Mouse (Mus musculus): ENCODE measurements around the gene Dcaf15. TPM values are rescaled to one million over a fixed set of nuclear protein-coding genes. Genes with fewer than 3 reads are reported as not detected.

Dcaf15 gene
- polyA plus RNA-seq, 1 experiment from 2014 or later: 3.2 TPM

DNA sequence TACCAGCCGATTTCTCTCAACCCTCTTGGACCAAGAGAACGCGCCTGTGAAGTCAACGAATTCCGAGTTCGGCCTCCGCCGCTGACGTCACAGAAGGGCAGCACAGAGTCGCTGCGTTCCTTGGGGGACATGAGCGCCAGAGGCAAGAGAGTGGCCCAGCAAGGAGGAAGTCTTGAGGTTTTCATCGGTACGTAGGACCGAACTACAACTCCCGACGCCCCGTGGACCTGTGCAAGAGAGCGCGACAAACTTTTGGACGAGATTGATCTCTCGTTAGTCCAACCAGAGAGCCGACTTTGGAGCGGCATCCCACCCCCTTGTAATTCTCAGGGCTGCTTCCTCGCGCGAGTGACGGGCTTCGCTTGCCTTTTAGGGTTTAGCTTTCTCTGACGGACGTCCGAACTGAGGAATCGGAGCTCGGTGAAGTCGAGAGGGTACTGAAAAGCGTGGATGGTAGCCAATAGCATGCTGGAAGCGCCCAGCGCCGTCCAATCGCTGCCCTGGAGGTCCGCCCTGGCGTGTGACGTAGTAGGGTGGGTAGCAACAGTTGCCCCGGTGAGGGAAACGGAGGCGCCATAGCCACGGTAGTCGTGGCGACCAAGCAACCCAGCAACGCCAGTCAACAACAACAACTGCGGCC lies 38.2 kb downstream of the Dcaf15 start, which contains the start of gene Rfx1:
TSS of gene Rfx1 (plus strand) at position 544 of the 640 bp plus-strand sequence.
- Histone ChIP-seq H3K9me3 (replicated peaks) (no peaks in the 10 kb centered on the region), H3K27me3 (no peaks in the 10 kb centered on the region), H3K27ac (replicated peaks) (peak within 1 kb of the TSS; percentile 96), H3K4me2 (peak within 1 kb of the TSS; percentile 92), H3K4me1 (replicated peaks) (peaks cover 65% of the 10 kb centered on the region), H3K4me3 (replicated peaks) (peak within 1 kb of the TSS; percentile 74), H3K36me3 (replicated peaks) (no peaks in the 10 kb centered on the region), H3K9ac (peak within 1 kb of the TSS; percentile 76)
- peak; percentile 95 for ATAC-seq (ENCODE audit: insufficient read depth)
- under 1% methylated on average over 51 of the region's 51 CpGs for WGBS (ENCODE audit: insufficient replicate concordance)

DNA sequence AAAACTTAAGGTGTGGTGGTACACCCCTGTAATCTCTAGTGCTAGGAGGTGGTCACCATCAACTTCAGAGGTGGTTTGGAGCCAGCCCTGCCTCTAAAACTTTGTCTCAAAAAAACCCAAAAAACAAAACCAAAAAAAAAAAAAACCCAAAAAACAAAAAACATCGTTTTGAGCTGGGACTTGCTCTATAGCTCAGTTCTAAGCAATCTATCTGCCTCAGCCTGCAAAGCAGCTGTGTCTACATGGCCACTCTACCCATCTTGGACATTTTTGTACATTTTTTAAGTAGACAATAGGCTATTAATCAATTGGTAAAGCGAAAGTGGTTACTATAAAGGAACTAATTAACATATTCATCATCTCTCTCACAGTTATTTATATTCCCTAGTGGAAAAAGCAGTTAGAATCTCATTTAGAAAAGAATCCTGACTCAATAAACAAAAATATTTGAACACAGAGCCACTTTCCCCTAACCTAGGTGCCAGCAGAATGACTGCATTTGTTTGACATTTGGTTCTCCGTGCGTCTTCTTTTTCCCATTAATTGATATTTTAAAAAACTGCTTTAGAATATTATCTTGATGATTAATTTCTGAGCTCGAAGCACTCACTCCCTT lies 39.0 kb downstream of the Dcaf15 start:
- 15% methylated on average over 5 of the region's 5 CpGs for WGBS (ENCODE audit: insufficient replicate concordance)
- peak overlapping the region; percentile 96 for H3K27ac ChIP-seq (replicated peaks)
- no peaks in the 10 kb centered on the region for H3K27me3 ChIP-seq
- H3K4me1 ChIP-seq (replicated peaks): peaks cover 58% of the 10 kb centered on the region
- H3K36me3 ChIP-seq (replicated peaks): no peaks in the 10 kb centered on the region
- H3K9ac ChIP-seq: peak overlapping the region; percentile 76
- H3K4me2 ChIP-seq: peak overlapping the region; percentile 92
- H3K9me3 ChIP-seq (replicated peaks): no peaks in the 10 kb centered on the region
- no peak for ATAC-seq (ENCODE audit: insufficient read depth)
- peak overlapping the region; percentile 74 for H3K4me3 ChIP-seq (replicated peaks)

DNA sequence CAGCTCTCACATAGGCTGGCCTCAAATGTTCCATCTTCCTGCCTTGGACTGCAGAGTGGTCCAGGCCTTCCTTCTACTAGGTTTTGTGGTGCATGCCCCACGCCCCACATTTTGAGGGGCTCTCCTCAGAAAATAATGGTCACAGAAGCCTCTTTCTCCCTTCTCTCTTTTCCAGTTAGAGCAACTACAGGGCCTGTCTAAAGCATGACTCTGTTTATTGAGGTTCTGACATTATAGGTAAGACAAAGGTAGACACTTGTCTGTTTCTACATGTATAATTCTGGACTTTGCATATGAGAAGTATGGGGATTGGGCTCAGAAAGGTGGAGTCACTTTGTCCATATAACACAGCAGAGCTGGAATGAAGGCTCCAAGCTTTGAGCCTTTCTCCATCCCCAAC lies 39.5 kb downstream of the Dcaf15 start, which contains the start of gene Gm10643:
TSS of gene Gm10643 (minus strand) at position 101 of the 400 bp plus-strand sequence.
- no peaks in the 10 kb centered on the region for H3K9me3 ChIP-seq (replicated peaks)
- H3K36me3 ChIP-seq (replicated peaks): no peaks in the 10 kb centered on the region
- WGBS (ENCODE audit: insufficient replicate concordance): 85% methylated on average over 1 of the region's 1 CpGs
- H3K9ac ChIP-seq: peak within 1 kb of the TSS; percentile 76
- peak within 1 kb of the TSS; percentile 96 for H3K27ac ChIP-seq (replicated peaks)
- H3K4me2 ChIP-seq: peak within 1 kb of the TSS; percentile 92
- peaks cover 60% of the 10 kb centered on the region for H3K4me1 ChIP-seq (replicated peaks)
- H3K4me3 ChIP-seq (replicated peaks): peak within 1 kb of the TSS; percentile 74
- no peak for ATAC-seq (ENCODE audit: insufficient read depth)
- H3K27me3 ChIP-seq: no peaks in the 10 kb centered on the region

DNA sequence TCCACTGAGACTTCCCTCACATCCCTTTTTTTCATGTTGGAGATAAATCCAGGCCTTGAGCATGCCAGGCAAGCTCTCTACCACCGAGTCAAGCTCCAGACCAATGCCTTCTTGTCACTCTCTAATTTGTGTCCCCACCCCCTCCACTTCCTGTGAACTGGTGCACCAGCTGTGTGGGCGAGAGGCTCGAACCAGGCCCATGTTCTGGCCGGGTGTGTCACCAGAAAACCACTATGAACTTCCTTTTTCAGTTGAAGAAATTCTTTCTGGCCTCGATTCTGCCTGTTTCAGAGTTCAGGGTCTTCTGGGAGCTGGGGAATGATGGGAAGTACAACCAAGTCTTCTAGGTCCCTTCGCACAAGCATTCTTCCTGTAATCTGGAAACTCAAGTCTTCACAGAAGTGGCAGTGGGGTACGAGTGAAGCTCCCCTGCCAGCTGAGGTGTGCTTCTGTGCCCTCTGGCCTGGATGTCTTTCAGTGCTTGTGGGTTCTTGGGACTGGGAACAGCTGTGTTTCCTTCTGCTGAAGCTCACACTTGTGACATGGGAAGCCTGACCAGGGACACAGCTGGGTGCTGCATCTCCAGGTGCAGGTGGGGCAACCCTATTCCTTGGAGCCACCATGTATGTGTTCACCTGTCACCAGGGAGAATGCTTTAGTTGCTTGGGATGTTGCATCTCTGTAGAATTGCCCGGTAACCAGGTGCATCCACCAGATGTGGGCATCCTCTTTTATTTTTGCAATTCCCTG lies 40.5 kb downstream of the Dcaf15 start:
- Histone ChIP-seq H3K4me2 (no peak overlapping the region), H3K4me3 (replicated peaks) (no peak overlapping the region), H3K4me1 (replicated peaks) (peaks cover 50% of the 10 kb centered on the region), H3K27ac (replicated peaks) (peak overlapping the region; percentile 21; the same call in 1 of the 2 replicates), H3K9me3 (replicated peaks) (no peaks in the 10 kb centered on the region), H3K27me3 (no peaks in the 10 kb centered on the region), H3K36me3 (replicated peaks) (no peaks in the 10 kb centered on the region), H3K9ac (no peak overlapping the region)
- no peak for ATAC-seq (ENCODE audit: insufficient read depth)
- WGBS (ENCODE audit: insufficient replicate concordance): 26% methylated on average over 8 of the region's 8 CpGs

DNA sequence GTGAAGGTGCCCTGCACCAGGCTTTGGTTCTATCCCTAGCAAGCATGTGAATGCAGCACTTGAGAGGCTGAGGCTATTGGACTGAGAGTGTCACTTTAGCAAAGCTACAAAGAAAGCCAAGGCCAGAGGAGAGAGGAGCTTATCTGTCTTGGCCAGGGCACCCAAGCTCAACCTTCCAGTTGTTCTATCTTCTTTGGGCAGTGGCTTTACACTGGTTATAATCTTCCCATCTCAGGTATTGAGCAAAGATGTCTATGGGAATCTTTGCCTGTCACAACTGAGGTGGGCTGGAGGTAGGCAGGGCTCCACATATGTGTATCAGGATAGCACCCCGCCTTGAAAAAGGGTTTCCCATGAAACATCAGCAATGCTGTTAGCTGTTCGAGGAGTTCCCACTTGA lies 44.3 kb downstream of the Dcaf15 start:
- ATAC-seq (ENCODE audit: insufficient read depth): peak; percentile 67
- peaks cover 25% of the 10 kb centered on the region for H3K4me1 ChIP-seq (replicated peaks)
- WGBS (ENCODE audit: insufficient replicate concordance): 28% methylated on average over 2 of the region's 2 CpGs

DNA sequence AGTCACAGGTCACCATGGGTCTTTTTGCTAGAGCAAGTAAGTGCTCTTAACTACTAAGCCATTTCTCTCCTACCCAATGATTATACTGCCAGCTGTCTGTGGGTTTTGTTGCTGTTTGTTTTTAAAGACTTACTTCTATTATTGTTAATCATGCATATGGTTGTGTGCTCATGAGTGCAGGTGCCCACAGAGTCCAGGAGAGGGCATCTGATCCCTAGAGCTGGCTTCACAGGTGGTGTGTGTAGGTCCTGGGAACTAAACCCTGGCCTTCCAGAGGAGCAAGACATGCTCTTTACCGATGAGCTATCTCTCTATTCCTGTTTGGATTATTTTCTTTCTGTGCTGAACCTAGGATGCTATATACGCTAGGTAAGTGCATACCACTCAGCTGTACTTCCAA lies 45.3 kb downstream of the Dcaf15 start:
- peaks cover 15% of the 10 kb centered on the region; the same call in 1 of the 2 replicates for H3K4me1 ChIP-seq (replicated peaks)
- 0 out of 2 replicates have a peak, but pooled peaks cover 4% of the 10 kb centered on the region for H3K27me3 ChIP-seq
- ATAC-seq (ENCODE audit: insufficient read depth): no peak
- H3K36me3 ChIP-seq (replicated peaks): no peaks in the 10 kb centered on the region
- no peak overlapping the region for H3K4me2 ChIP-seq
- H3K9me3 ChIP-seq (replicated peaks): no peaks in the 10 kb centered on the region
- H3K27ac ChIP-seq (replicated peaks): no peak overlapping the region
- no peak overlapping the region for H3K4me3 ChIP-seq (replicated peaks)
- WGBS (ENCODE audit: insufficient replicate concordance): 81% methylated on average over 2 of the region's 2 CpGs
- no peak overlapping the region for H3K9ac ChIP-seq

More for the DNA sequence above, 44.3 kb downstream of the Dcaf15 start:
- Histone ChIP-seq H3K4me2 (no peak overlapping the region), H3K9me3 (replicated peaks) (no peaks in the 10 kb centered on the region), H3K36me3 (replicated peaks) (no peaks in the 10 kb centered on the region), H3K27me3 (0 out of 2 replicates have a peak, but pooled peaks cover 4% of the 10 kb centered on the region), H3K4me3 (replicated peaks) (no peak overlapping the region), H3K27ac (replicated peaks) (no peak overlapping the region), H3K9ac (no peak overlapping the region)

DNA sequence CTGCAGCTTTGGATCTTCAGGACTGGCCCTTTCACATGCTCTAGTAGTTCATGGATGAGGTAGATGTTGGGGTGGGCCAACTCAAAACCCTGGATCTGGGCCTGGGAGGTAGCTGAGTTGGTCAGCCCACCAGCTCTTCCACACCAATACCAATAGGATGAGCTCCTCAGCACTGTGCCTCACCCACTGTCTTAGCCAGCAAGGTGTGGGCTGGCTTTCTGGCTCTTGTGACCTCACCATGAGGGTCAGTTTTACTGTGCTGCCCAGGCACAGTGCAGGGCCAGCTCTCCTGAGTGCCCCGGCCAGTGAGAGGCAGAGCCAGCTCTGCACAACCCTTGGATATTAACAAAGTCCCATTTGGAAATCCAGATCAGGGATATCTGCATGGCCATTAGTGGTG lies 46.7 kb downstream of the Dcaf15 start:
- H3K4me2 ChIP-seq: no peak overlapping the region
- H3K27me3 ChIP-seq: 0 out of 2 replicates have a peak, but pooled peaks cover 4% of the 10 kb centered on the region
- H3K4me1 ChIP-seq (replicated peaks): peaks cover 8% of the 10 kb centered on the region; the same call in 1 of the 2 replicates
- no peak overlapping the region for H3K4me3 ChIP-seq (replicated peaks)
- ATAC-seq (ENCODE audit: insufficient read depth): no peak
- H3K9ac ChIP-seq: no peak overlapping the region
- H3K36me3 ChIP-seq (replicated peaks): no peaks in the 10 kb centered on the region
- H3K27ac ChIP-seq (replicated peaks): no peak overlapping the region
- WGBS (ENCODE audit: insufficient replicate concordance): 62% methylated on average over 1 of the region's 1 CpGs
- no peaks in the 10 kb centered on the region for H3K9me3 ChIP-seq (replicated peaks)

DNA sequence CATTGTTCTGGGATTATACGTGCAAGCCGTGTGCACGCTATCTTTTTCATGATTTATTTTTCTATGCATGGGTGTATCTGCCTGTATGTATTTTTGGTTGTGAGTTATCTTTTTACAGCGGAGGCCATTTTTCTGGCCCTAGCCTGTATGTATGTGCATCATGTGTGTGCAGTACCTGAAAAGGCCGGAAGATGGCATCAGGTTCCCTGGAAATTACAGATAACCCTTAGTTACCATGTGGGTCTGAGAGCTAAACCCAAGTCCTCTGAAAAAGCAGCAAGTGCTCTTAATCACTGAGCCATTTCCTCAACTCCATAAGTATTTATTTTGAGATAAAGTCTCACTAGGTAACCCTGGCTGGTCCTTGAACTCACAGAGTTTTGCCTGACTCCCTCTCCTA lies 51.3 kb downstream of the Dcaf15 start:
- ATAC-seq (ENCODE audit: insufficient read depth): no peak
- Histone ChIP-seq H3K27ac (replicated peaks) (no peak overlapping the region), H3K36me3 (replicated peaks) (no peaks in the 10 kb centered on the region), H3K4me2 (no peak overlapping the region), H3K9me3 (replicated peaks) (no peaks in the 10 kb centered on the region), H3K4me1 (replicated peaks) (peaks cover 6% of the 10 kb centered on the region; the same call in 1 of the 2 replicates), H3K4me3 (replicated peaks) (no peak overlapping the region), H3K27me3 (peaks cover 22% of the 10 kb centered on the region), H3K9ac (no peak overlapping the region)
- WGBS (ENCODE audit: insufficient replicate concordance): 77% methylated on average over 5 of the region's 5 CpGs

DNA sequence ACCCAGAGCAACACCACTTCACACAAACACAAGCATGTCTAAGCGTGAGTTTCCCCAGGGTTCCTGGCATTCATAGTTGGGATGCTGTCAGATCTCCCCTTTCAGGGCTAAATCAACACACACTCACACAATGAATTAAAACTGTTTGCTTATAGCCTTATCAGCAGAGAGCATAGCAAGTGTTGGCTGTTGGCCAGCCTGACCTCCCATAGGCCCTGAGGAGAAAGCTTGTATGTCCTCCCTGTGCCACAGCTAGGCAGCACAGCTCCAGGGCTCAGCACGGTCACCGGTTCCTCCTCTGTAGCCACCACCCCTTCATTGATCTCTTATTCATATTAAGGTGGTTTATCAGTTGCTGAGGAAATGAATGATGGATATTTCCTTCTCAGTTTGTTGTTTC lies 51.8 kb downstream of the Dcaf15 start:
- Histone ChIP-seq H3K36me3 (replicated peaks) (no peaks in the 10 kb centered on the region), H3K27me3 (peaks cover 22% of the 10 kb centered on the region), H3K9ac (no peak overlapping the region), H3K9me3 (replicated peaks) (no peaks in the 10 kb centered on the region), H3K4me1 (replicated peaks) (peaks cover 6% of the 10 kb centered on the region; the same call in 1 of the 2 replicates), H3K4me3 (replicated peaks) (no peak overlapping the region), H3K27ac (replicated peaks) (no peak overlapping the region), H3K4me2 (no peak overlapping the region)
- ATAC-seq (ENCODE audit: insufficient read depth): no peak; the same call in 1 of the 2 replicates
- 24% methylated on average over 3 of the region's 3 CpGs for WGBS (ENCODE audit: insufficient replicate concordance)

DNA sequence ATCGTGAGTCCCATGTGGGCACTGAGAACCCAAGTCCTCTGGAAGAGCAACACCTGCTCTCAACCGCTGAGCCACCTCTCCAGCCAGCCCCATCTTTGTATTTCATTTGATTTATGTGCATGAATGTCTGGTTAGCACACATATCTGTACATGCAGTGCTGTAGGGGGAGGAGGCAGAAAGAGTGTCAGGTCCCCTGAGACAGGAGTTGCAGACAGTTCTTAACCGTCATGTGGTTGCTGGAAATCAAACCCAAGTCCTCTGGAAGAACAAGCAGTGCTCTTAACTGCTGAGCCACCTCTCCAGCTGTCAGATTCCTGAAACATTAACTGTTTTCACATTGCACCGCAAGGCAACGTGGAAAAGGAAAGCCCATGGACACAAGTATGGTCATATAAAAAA lies 56.4 kb downstream of the Dcaf15 start:
- no peak for ATAC-seq (ENCODE audit: insufficient read depth)
- H3K9ac ChIP-seq: no peak overlapping the region
- peaks cover 12% of the 10 kb centered on the region; the same call in 1 of the 2 replicates for H3K4me1 ChIP-seq (replicated peaks)
- H3K9me3 ChIP-seq (replicated peaks): no peaks in the 10 kb centered on the region
- no peak overlapping the region for H3K4me2 ChIP-seq
- no peak overlapping the region for H3K4me3 ChIP-seq (replicated peaks)
- 63% methylated on average over 5 of the region's 5 CpGs for WGBS (ENCODE audit: insufficient replicate concordance)
- H3K27ac ChIP-seq (replicated peaks): no peak overlapping the region
- no peaks in the 10 kb centered on the region for H3K36me3 ChIP-seq (replicated peaks)
- H3K27me3 ChIP-seq: peaks cover 52% of the 10 kb centered on the region

Data from liver, embryonic 15.5 days (tissue).